Mouse (Mus musculus): ENCODE data around the gene Tex10.

The Tex10 gene

DNA sequence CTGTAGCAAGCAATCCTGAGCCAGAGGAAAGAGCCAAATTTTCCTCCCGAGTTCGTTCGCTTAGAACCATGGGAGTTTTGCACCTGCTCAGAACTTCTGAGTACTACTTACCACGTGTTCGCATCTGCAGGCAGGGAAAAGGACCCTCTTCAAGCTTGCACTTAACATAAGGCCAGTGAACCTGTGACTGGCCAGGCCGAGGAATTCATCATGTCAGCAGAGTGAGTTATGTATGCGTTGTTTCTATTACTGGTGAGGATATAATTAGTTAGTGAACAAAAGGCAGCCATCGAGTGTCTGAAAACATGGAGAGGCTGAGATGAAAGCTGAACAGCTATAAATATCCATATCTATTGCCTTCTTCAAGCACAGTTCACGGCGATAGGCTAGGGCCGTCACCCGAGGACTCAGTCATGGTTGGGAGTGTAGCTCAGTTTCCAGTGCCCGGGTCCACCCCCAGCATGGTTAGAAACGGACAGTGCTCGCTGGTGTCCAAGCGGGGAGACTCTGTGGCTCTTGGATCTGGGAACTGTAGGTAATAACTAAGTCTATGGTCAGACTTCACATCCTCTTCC, 70.1 kb downstream of the Tex10 start:
- DNase-seq (ENCODE audit: low spot score in 2 of 2) = no peak

DNA sequence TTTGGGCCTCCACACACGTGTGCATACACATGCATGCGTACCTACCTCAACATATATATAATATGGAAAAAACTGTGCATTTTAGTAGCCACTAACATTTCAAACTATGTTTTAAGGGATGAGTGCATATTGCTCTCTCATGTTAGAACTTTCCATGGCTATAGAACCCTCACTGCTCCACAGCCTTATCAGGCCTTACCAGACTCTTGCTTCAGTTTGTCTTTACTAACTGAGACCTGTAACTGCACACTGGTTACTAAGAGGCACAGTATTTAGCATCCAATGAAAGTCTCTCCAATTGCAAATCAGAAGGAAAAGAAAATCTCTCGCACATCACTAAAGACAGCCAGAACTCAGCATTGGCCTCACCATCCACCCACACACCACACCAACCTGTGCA, 76.3 kb downstream of the Tex10 start:
- no peak for DNase-seq (ENCODE audit: low spot score in 2 of 2)

DNA sequence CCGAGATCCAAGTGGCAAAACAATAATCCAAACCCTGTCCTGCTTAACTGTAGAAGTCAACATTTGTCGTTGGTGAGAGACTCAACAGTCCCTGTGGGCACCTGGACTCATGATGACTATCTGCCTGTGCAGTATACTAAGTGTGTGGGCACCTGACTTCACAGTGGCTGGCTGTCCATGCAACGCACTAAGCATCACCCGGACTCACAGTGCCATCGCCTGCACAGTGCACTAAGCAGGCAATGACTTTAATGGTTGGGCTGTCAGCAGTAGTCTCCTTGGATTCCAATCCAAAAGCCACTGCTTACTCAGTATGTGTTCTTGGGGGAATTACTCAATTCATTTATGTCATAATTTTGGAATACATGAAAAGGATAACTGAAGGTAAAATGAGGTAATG, 90.8 kb downstream of the Tex10 start:
- no peak for DNase-seq (ENCODE audit: low spot score in 2 of 2)

- DNase-seq (ENCODE audit: low spot score in 2 of 2) = peak; percentile 89 to 90
Measured at GRCm38 (mm10) chr4:48380940-48381339, 92.3 kb downstream of the Tex10 start.
